Mouse (Mus musculus): ENCODE results near the gene Defb45. TPM values are rescaled to one million over a fixed set of nuclear protein-coding genes. Genes with fewer than 3 reads are reported as not detected.

The Defb45 gene
- polyA plus RNA-seq, 1 experiment from 2014 or later, result not detected

DNA sequence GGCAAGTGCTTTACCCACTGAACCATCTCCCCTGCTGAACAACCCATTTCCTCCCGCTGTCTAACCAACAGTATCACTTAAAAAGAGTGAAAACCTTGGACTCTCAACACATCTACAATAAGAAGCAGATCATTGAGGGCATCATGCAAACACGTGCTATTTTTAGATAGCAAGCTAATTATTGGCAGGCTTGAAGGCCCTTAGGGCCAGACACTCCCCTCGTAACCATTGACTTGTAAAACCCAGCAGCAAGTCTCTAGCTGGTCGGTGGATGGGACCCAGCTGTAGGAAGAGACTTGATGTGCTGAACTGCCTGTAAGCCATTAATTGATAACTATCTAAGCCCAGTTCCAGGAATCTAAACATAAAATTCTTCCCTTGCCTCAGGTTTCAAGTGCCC lies 55.7 kb downstream of the Defb45 start:
- no peak for ATAC-seq (ENCODE audit: insufficient number of reproducible peaks, insufficient read depth, low FRiP score, low read depth)
- no peaks in the 10 kb centered on the region for H3K36me3 ChIP-seq (ENCODE audit: control insufficient read depth, insufficient read depth, low read length)
- no peak overlapping the region for H3K9ac ChIP-seq (replicated peaks; ENCODE audit: low read depth, low read length)
- no peaks in the 10 kb centered on the region for H3K27me3 ChIP-seq (ENCODE audit: control insufficient read depth, insufficient read depth, low read length)
- H3K9me3 ChIP-seq (ENCODE audit: control insufficient read depth, low read depth, low read length), result no peaks in the 10 kb centered on the region
- no peak overlapping the region for H3K4me2 ChIP-seq (replicated peaks; ENCODE audit: low read depth, low read length)
- WGBS, result 64% methylated on average over 4 of the region's 4 CpGs
- H3K4me1 ChIP-seq (ENCODE audit: control insufficient read depth, insufficient read depth, low read length), result no peaks in the 10 kb centered on the region
- no peak overlapping the region for H3K27ac ChIP-seq (ENCODE audit: low read length)
- no peak overlapping the region for H3K4me3 ChIP-seq (ENCODE audit: low read depth, low read length)

Other genes starting within 250 kb of the Defb45 start
- 2.2 and 3.8 TPM in 2 replicates for gene Nrsn2, start 222.8 kb downstream of the Defb45 start, polyA plus RNA-seq (2014; fragmentation: Nextera tagmentation; extraction: Ambion mirVana)
- 13.6 and 15.7 TPM in 2 replicates for gene Sox12, start 201.3 kb downstream of the Defb45 start, polyA plus RNA-seq (2014; fragmentation: Nextera tagmentation; extraction: Ambion mirVana)
- 41.0 and 43.5 TPM in 2 replicates for gene Zcchc3, start 184.4 kb downstream of the Defb45 start, polyA plus RNA-seq (2014; fragmentation: Nextera tagmentation; extraction: Ambion mirVana)
- gene 6820408C15Rik, start 183.8 kb downstream of the Defb45 start, polyA plus RNA-seq (2014; fragmentation: Nextera tagmentation; extraction: Ambion mirVana), result 0.33 and 0.69 TPM in 2 replicates
- gene Defb23, start 134.8 kb downstream of the Defb45 start, polyA plus RNA-seq (2014; fragmentation: Nextera tagmentation; extraction: Ambion mirVana), result not detected in 2 replicates
- gene Defb20, start 122.3 kb downstream of the Defb45 start, polyA plus RNA-seq (2014; fragmentation: Nextera tagmentation; extraction: Ambion mirVana), result not detected in 2 replicates
- not detected in 2 replicates for gene Defb22, start 109.3 kb downstream of the Defb45 start, polyA plus RNA-seq (2014; fragmentation: Nextera tagmentation; extraction: Ambion mirVana)
- not detected in 2 replicates for gene Defb26, start 87.7 kb downstream of the Defb45 start, polyA plus RNA-seq (2014; fragmentation: Nextera tagmentation; extraction: Ambion mirVana)
- gene Defb28, start 81.1 kb downstream of the Defb45 start, polyA plus RNA-seq (2014; fragmentation: Nextera tagmentation; extraction: Ambion mirVana), result not detected in 2 replicates
- gene Defb29, start 59.3 kb downstream of the Defb45 start, polyA plus RNA-seq (2014; fragmentation: Nextera tagmentation; extraction: Ambion mirVana), result not detected in 2 replicates
- gene Gm17416, start 30.1 kb downstream of the Defb45 start, polyA plus RNA-seq (2014; fragmentation: Nextera tagmentation; extraction: Ambion mirVana), result not detected in 2 replicates
- gene Defb21, start 26.7 kb downstream of the Defb45 start, polyA plus RNA-seq (2014; fragmentation: Nextera tagmentation; extraction: Ambion mirVana), result not detected in 2 replicates
- not detected in 2 replicates for gene Defb19, start 19.1 kb downstream of the Defb45 start, polyA plus RNA-seq (2014; fragmentation: Nextera tagmentation; extraction: Ambion mirVana)
- gene Defb36, start 4.9 kb upstream of the Defb45 start, polyA plus RNA-seq (2014; fragmentation: Nextera tagmentation; extraction: Ambion mirVana), result not detected in 2 replicates
- 3.9 TPM in 1 of 2 replicates, not detected in the other for gene Defb25, start 23.7 kb upstream of the Defb45 start, polyA plus RNA-seq (2014; fragmentation: Nextera tagmentation; extraction: Ambion mirVana)
- gene Rem1, start 27.6 kb upstream of the Defb45 start, polyA plus RNA-seq (2014; fragmentation: Nextera tagmentation; extraction: Ambion mirVana), result 21.9 and 22.3 TPM in 2 replicates
- gene H13, start 70.1 kb upstream of the Defb45 start, polyA plus RNA-seq (2014; fragmentation: Nextera tagmentation; extraction: Ambion mirVana), result 120 and 122 TPM in 2 replicates
- 26.5 and 30.1 TPM in 2 replicates for gene Mcts2, start 87.6 kb upstream of the Defb45 start, polyA plus RNA-seq (2014; fragmentation: Nextera tagmentation; extraction: Ambion mirVana)
- 147 and 150 TPM in 2 replicates for gene Id1, start 136.9 kb upstream of the Defb45 start, polyA plus RNA-seq (2014; fragmentation: Nextera tagmentation; extraction: Ambion mirVana)
- gene Cox4i2, start 154.8 kb upstream of the Defb45 start, polyA plus RNA-seq (2014; fragmentation: Nextera tagmentation; extraction: Ambion mirVana), result 18.4 and 21.7 TPM in 2 replicates
- 79.4 and 82.4 TPM in 2 replicates for gene Bcl2l1, start 232.3 kb upstream of the Defb45 start, polyA plus RNA-seq (2014; fragmentation: Nextera tagmentation; extraction: Ambion mirVana)
- gene Tpx2, start 248.6 kb upstream of the Defb45 start, polyA plus RNA-seq (2014; fragmentation: Nextera tagmentation; extraction: Ambion mirVana), result 91.7 and 95.3 TPM in 2 replicates